Mouse (Mus musculus) kidney, postnatal 0 days (tissue): Measurements from ENCODE around the gene Mroh2a. TPM values are rescaled to one million over a fixed set of nuclear protein-coding genes. Genes with fewer than 3 reads are reported as not detected.

Experiments
- ATAC-seq: fragments of 200-750 bp; cut with Nextera tagmentation; replicated peaks from 2 replicates; pipeline ENCODE4 v1.8.0; 2017; ENCODE audit warnings: low read depth, moderate number of reproducible peaks, moderate TSS enrichment, moderate library complexity; ENCODE audit not compliant: low FRiP score
- DNase-seq: peaks from one replicate; pipeline ENCODE4 v3.0.0-alpha.2; 2016; ENCODE audit warnings: low spot score
- H3K27ac ChIP-seq: fragments of 300-500 bp; sonication (generic); 2 replicates; pipeline ENCODE4 v1.5.1; 2014; ENCODE audit warnings: mild to moderate bottlenecking
- H3K27me3 ChIP-seq: fragments of 300-500 bp; sonication (generic); 2 replicates; pipeline ENCODE4 v1.6.1; 2014; ENCODE audit warnings: low read length, mixed read lengths; ENCODE audit not compliant: insufficient read depth
- H3K36me3 ChIP-seq: fragments of 300-500 bp; sonication (generic); 2 replicates; pipeline ENCODE4 v1.6.1; 2014; ENCODE audit warnings: low read length, mixed read lengths; ENCODE audit not compliant: insufficient read depth
- H3K4me1 ChIP-seq: fragments of 300-500 bp; sonication (generic); replicated peaks from 2 replicates; pipeline ENCODE4 v1.6.1; 2014; ENCODE audit warnings: antibody characterized with exemption, low read length, mixed read lengths; ENCODE audit not compliant: insufficient read depth
- H3K4me2 ChIP-seq: fragments of 300-500 bp; sonication (generic); 2 replicates; pipeline ENCODE4 v1.6.1; 2014; ENCODE audit warnings: mild to moderate bottlenecking, low read length, moderate library complexity, mixed read lengths
- H3K4me3 ChIP-seq: fragments of 300-500 bp; sonication (generic); replicated peaks from 2 replicates; pipeline ENCODE4 v1.5.1; 2014; ENCODE audit warnings: low read depth, low read length
- H3K9ac ChIP-seq: fragments of 300-500 bp; sonication (generic); 2 replicates; pipeline ENCODE4 v1.6.1; 2014; ENCODE audit warnings: low read depth, low read length
- H3K9me3 ChIP-seq: fragments of 300-500 bp; sonication (generic); replicated peaks from 2 replicates; pipeline ENCODE4 v1.6.1; 2016; ENCODE audit warnings: low read length, inconsistent platforms, mixed read lengths
- CTCF ChIP-seq: IDR thresholded peaks from 2 replicates; pipeline ENCODE4 v1.5.1; 2016; ENCODE audit warnings: antibody characterized with exemption, low read depth, mild to moderate bottlenecking, moderate library complexity
- WGBS: fragments of 180-500 bp; shearing (Covaris S2); extraction: QIAGEN DNeasy Blood & Tissue Kit; methylation state at CpG from one replicate; pipeline ENCODE4 v1.1.7; 2014; 5-methylcytosine and 5-hydroxymethylcytosine counted together
- polyA plus RNA-seq: library from polyadenylated mRNA; unstranded; fragments of >200 nt; fragmentation: Nextera tagmentation; extraction: Ambion mirVana; gene quantifications from 2 replicates; pipeline ENCODE4 v1.2.1, GENCODE M21; 2015

Mroh2a gene
- polyA plus RNA-seq, 1 experiment from 2014 or later = 0.66 TPM

DNA sequence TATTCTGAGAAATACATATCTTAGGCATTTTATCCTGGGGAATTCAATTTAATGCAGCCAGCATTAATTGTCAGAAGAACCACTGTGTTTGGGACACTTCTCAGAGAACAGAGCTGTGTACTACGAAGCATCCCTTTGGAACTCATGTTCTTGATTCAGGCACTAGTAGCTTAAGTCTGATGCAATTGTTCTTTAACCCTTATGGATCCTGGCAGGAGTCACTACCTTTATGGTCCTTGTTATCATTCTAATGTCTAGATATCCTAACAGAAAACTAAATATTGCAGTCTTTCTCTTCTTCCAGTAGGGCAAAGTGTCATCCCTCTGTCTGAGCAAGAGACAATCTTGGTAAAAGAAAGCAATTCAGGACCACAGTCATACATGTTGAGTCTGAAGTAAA, 13.7 kb upstream of the Mroh2a start:
- 77% methylated on average over 1 of the region's 1 CpGs for WGBS
- Histone ChIP-seq H3K36me3 (no peaks in the 10 kb centered on the region), H3K4me2 (no peak overlapping the region), H3K4me3 (no peak overlapping the region), H3K4me1 (no peaks in the 10 kb centered on the region), H3K9ac (no peak overlapping the region), H3K27me3 (no peaks in the 10 kb centered on the region), H3K9me3 (peaks cover 57% of the 10 kb centered on the region), H3K27ac (no peak overlapping the region)
- no peak for TF ChIP-seq CTCF
- ATAC-seq (no peak), DNase-seq (peak; percentile 19)

DNA sequence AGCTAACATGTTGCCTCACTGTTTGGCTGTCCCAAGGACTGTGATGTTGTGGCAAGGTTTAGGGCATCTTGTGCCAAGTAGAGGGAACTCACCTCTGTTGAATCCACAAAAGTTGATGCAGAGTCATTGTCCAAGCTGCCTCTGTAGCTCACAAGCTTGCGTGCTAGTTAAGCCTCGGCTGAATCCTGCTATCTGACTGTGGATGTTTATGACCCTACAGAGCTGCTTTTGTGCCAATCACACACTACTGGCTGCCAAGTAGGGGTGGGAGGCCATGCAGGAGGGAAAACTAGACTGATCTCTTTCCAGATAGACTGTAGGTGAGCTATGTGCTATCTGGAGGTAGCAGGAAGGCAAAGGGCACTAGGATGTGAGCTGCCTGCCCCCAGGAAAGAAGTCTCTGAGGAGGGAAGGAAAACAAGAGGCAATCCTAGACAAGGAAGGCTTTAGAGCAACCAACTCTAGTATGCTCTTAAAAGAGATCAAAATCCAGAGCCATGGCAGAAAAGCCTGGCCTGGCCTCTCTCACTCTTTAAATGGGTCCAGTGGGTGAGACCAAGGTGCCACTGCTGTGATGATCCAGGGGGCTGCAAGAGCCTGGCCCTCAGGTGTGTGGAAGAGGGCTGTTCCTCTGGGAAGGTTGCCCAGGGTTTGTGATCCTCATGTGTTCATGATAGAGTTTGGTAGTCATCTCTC, 12.9 kb upstream of the Mroh2a start:
- WGBS = 68% methylated on average over 2 of the region's 2 CpGs
- TF ChIP-seq CTCF = no peak
- H3K9me3 ChIP-seq = peaks cover 57% of the 10 kb centered on the region
- peak; percentile 3 for DNase-seq
- H3K36me3 ChIP-seq = no peaks in the 10 kb centered on the region
- no peak overlapping the region for H3K27ac ChIP-seq
- H3K4me3 ChIP-seq = no peak overlapping the region
- no peak overlapping the region for H3K9ac ChIP-seq
- ATAC-seq = peak; percentile 10; the same call in 1 of the 2 replicates
- H3K27me3 ChIP-seq = no peaks in the 10 kb centered on the region
- no peak overlapping the region for H3K4me2 ChIP-seq
- H3K4me1 ChIP-seq = no peaks in the 10 kb centered on the region

DNA sequence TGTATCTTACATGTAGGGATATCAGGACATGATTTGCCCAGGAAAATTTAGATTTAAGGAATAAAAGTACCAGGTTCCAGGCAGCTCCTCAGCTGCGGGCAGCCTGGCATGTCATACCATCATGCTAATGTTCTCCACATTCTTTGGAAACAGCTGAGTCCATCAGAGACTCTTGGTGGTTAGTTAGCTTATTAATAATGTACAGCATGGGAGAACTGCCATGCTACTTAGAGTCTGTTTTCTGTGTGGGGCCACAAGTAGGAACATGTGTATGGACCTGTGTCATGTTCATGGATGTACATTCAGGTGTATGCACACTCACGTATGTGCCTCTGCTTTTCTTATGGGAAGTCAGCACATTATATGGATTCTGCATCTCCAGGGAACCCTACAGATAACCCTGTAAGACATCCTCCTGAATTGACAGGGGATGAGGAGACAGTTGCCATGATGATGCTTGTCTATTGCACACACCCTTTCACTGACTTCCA, 12.3 kb upstream of the Mroh2a start:
- H3K36me3 ChIP-seq = no peaks in the 10 kb centered on the region
- H3K27me3 ChIP-seq = no peaks in the 10 kb centered on the region
- H3K9ac ChIP-seq = no peak overlapping the region
- no peak overlapping the region for H3K4me2 ChIP-seq
- DNase-seq = peak; percentile 1
- no peak for ATAC-seq
- no peak overlapping the region for H3K4me3 ChIP-seq
- no peak for TF ChIP-seq CTCF
- WGBS = 77% methylated on average over 2 of the region's 2 CpGs
- no peak overlapping the region for H3K27ac ChIP-seq
- H3K4me1 ChIP-seq = no peaks in the 10 kb centered on the region
- H3K9me3 ChIP-seq = peaks cover 57% of the 10 kb centered on the region

DNA sequence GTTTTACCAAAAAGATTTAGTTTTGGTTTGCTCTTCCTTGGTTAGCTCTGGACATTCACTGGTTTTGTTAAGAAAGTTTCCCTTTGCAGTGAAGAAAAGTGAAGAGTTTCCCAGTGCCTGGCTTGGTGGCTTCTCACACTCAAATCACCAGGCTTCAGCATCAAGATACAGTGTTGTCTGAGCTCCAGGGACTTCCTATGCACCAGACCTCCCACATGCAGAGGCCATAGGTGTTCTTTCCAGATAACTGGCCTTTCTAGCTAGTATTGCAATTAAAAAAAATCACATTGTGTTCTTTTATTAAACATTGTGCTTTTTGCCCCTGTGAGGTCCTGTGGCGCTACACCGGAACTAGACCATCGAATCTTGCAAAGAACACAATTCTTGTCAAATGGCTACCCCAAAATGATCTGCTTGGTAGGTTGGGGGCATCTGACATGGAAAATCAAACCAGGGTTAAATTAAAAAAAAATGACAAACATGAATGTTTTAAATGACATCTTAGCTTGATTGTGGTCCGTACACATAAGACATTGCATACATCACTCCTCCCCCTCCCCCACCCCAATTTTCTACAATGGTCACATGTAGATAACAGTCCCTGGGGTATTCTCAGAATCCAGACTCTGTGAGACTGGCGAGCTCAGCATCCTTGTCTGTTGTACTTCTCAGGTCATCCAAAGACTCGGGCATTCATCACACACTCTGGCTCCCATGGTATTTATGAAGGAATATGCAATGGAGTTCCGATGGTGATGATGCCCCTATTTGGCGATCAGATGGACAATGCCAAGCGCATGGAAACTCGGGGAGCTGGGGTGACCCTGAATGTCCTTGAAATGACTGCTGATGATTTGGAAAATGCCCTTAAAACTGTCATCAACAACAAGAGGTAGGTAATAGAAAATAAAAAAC, 11.1 kb upstream of the Mroh2a start:
- WGBS = 70% methylated on average over 10 of the region's 10 CpGs

DNA sequence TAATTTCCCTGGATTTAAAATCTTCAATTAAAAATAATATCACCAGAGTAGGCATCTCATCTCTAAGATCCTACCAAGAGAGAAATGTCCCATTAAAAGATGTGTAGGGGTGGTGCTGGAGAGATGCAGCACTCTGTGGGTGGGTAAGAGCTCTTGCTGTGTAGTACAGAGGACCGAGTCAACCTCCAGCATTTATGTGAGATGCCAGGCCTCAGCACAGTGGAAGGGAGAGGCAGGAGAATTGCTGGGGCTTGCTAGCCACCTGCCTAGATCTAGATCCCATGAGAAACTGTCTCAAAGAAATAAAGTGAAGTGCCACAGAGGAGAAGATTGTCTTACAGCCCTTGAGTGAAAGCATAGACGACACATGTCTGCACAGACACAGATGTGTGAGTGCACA, 10.2 kb upstream of the Mroh2a start:
- Histone ChIP-seq H3K27ac (no peak overlapping the region), H3K9me3 (peaks cover 54% of the 10 kb centered on the region), H3K9ac (no peak overlapping the region), H3K27me3 (no peaks in the 10 kb centered on the region), H3K4me2 (no peak overlapping the region), H3K36me3 (no peaks in the 10 kb centered on the region), H3K4me1 (no peaks in the 10 kb centered on the region), H3K4me3 (no peak overlapping the region)
- DNase-seq (peak; percentile 3), ATAC-seq (no peak)
- 59% methylated on average over 2 of the region's 2 CpGs for whole genome bisulfite sequencing
- TF ChIP-seq CTCF = no peak

More for the DNA sequence above, 11.1 kb upstream of the Mroh2a start:
- Histone ChIP-seq H3K9me3 (peaks cover 57% of the 10 kb centered on the region), H3K27ac (no peak overlapping the region), H3K4me3 (no peak overlapping the region), H3K27me3 (no peaks in the 10 kb centered on the region), H3K4me1 (no peaks in the 10 kb centered on the region), H3K4me2 (no peak overlapping the region), H3K36me3 (no peaks in the 10 kb centered on the region), H3K9ac (no peak overlapping the region)
- no peak for TF ChIP-seq CTCF
- peak; percentile 15 for DNase-seq
- ATAC-seq = no peak

DNA sequence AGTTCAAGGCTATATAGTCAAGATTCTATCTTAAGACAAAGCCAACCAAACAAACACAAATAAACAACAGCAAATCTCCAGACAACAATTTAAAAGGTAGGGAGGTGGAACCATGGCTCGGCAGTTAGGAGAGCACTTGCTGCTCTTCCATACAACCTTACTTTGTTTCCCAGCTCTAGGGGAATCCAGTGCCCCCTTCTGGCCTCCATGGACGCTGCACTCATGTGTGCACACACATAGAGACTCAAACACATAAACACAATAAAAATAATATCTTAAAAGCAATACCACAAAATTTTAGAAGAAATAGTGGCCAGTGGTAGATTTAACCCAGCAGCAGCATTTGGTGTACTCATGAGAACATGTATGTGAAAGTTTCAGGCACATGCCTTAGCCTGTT, 9.6 kb upstream of the Mroh2a start:
- Histone ChIP-seq H3K4me2 (no peak overlapping the region), H3K27ac (no peak overlapping the region), H3K9ac (no peak overlapping the region), H3K4me3 (no peak overlapping the region), H3K27me3 (no peaks in the 10 kb centered on the region), H3K9me3 (peaks cover 48% of the 10 kb centered on the region), H3K4me1 (no peaks in the 10 kb centered on the region), H3K36me3 (no peaks in the 10 kb centered on the region)
- TF ChIP-seq CTCF = peak; percentile 20; the same call in 1 of the 2 replicates
- DNase-seq (peak; percentile 3), ATAC-seq (no peak)
- WGBS = 56% methylated on average over 2 of the region's 2 CpGs
